11 mouse cellular contexts compared by ENCODE assay signal in the genomic region with DNA sequence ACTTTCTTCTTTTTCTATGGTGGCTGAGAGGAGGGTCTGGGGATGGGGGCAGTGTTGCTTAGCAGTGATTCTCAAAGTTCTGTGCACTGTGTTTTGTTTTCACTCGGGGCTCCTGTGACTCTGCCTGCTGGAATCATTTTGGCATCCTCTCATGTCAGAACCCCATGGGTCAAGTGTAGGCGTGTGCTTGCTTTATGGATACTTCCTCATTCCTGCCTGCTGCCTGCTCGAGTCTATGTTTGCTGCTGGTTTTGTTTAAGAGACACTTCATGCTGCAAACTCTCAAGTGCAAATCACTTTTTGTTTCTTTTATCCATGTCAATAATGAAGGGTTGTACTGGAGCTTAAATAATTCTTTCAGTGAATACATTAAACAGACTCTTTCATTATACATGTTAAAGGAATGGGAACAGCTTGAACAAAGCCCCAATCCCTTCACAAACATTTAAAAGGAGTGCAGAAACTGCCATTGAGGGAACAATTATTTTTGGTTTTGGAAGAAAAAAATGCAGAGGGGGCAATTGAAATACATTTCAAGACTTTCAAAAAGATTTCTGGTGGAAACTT.
DNase-seq lines count a peak whose midpoint lies in the region; ATAC-seq and TF ChIP-seq lines count a peak whose summit lies in the region.
"Had no signal": no experiment of that assay in that cellular context is flagged by ENCODE, and none has a peak within 500 bp of the region (broad histone marks: within the 10 kb centered on the region; RNA-seq: fewer than 3 reads in every experiment).

No protein-coding gene starts in this region.

- no peak for TF ChIP-seq CTCF in midbrain, postnatal 0 days (IDR thresholded peaks at IDR 0.05)

- H3K4me1 ChIP-seq in midbrain, embryonic 11.5 days (ENCODE audit: control insufficient read depth, insufficient read depth, low read length) = peaks cover 10% of the 10 kb centered on the region; the same call in 1 of the 2 replicates
- no peaks in the 10 kb centered on the region for H3K4me1 ChIP-seq in midbrain, postnatal 0 days (ENCODE audit: insufficient read depth, low read length)
- no peaks in the 10 kb centered on the region for H3K4me1 ChIP-seq in embryonic facial prominence, embryonic 11.5 days (ENCODE audit: control insufficient read depth, insufficient read depth, low read length)
- H3K4me1 ChIP-seq in forebrain, embryonic 16.5 days (replicated peaks; ENCODE audit: control insufficient read depth, insufficient read depth, low read length) = 0 out of 2 replicates have a peak, but pooled peaks cover 4% of the 10 kb centered on the region
- H3K4me1 ChIP-seq in liver, embryonic 11.5 days (replicated peaks; ENCODE audit: control insufficient read depth, insufficient read depth, low read length) = no peaks in the 10 kb centered on the region

- peaks cover 5% of the 10 kb centered on the region; the same call in 1 of the 2 replicates for H3K27me3 ChIP-seq in midbrain, embryonic 11.5 days (ENCODE audit: control insufficient read depth, insufficient read depth, low read length)
- no peaks in the 10 kb centered on the region for H3K27me3 ChIP-seq in midbrain, postnatal 0 days (ENCODE audit: insufficient read depth, low read length)
- no peaks in the 10 kb centered on the region for H3K27me3 ChIP-seq in embryonic facial prominence, embryonic 11.5 days (ENCODE audit: control insufficient read depth, insufficient read depth, low read length)
- H3K27me3 ChIP-seq in forebrain, embryonic 16.5 days (replicated peaks; ENCODE audit: control insufficient read depth, insufficient read depth, low read length) = 0 out of 2 replicates have a peak, but pooled peaks cover 3% of the 10 kb centered on the region
- H3K27me3 ChIP-seq in liver, embryonic 11.5 days (replicated peaks; ENCODE audit: control insufficient read depth, insufficient read depth, low read length) = no peaks in the 10 kb centered on the region

- no peak overlapping the region for H3K4me2 ChIP-seq in midbrain, embryonic 11.5 days
- H3K4me2 ChIP-seq in midbrain, postnatal 0 days (ENCODE audit: low read depth, low read length, poor library complexity, severe bottlenecking) = no peak overlapping the region
- H3K4me2 ChIP-seq in embryonic facial prominence, embryonic 11.5 days (ENCODE audit: low read depth, low read length) = no peak overlapping the region
- H3K4me2 ChIP-seq in forebrain, embryonic 16.5 days (ENCODE audit: low read length) = no peak overlapping the region
- no peak overlapping the region for H3K4me2 ChIP-seq in liver, embryonic 11.5 days

- no peak overlapping the region for H3K9ac ChIP-seq in midbrain, embryonic 11.5 days (ENCODE audit: low read length)
- no peak overlapping the region for H3K9ac ChIP-seq in midbrain, postnatal 0 days (replicated peaks; ENCODE audit: low read length, poor library complexity, severe bottlenecking)
- H3K9ac ChIP-seq in embryonic facial prominence, embryonic 11.5 days (replicated peaks; ENCODE audit: low read length) = no peak overlapping the region
- H3K9ac ChIP-seq in forebrain, embryonic 16.5 days (replicated peaks; ENCODE audit: low read depth, low read length) = no peak overlapping the region
- H3K9ac ChIP-seq in liver, embryonic 11.5 days (ENCODE audit: low read depth, low read length) = no peak overlapping the region
- H3K9ac ChIP-seq: liver, embryonic 14.5 days had no signal

- H3K4me3 ChIP-seq in midbrain, embryonic 11.5 days (ENCODE audit: low read depth, low read length) = no peak overlapping the region
- H3K4me3 ChIP-seq in midbrain, postnatal 0 days (ENCODE audit: low read depth, low read length) = no peak overlapping the region
- no peak overlapping the region for H3K4me3 ChIP-seq in embryonic facial prominence, embryonic 11.5 days (ENCODE audit: low read depth, low read length)
- H3K4me3 ChIP-seq in forebrain, embryonic 16.5 days (replicated peaks; ENCODE audit: low read length) = no peak overlapping the region
- no peak overlapping the region for H3K4me3 ChIP-seq in liver, embryonic 11.5 days (ENCODE audit: low read depth, low read length)

- H3K9me3 ChIP-seq in midbrain, embryonic 11.5 days (ENCODE audit: control insufficient read depth, low read length) = no peaks in the 10 kb centered on the region
- no peaks in the 10 kb centered on the region for H3K9me3 ChIP-seq in midbrain, postnatal 0 days (ENCODE audit: low read length)
- no peaks in the 10 kb centered on the region for H3K9me3 ChIP-seq in embryonic facial prominence, embryonic 11.5 days (replicated peaks; ENCODE audit: control insufficient read depth, low read length)
- no peaks in the 10 kb centered on the region for H3K9me3 ChIP-seq in forebrain, embryonic 16.5 days (ENCODE audit: control insufficient read depth, low read length)
- no peaks in the 10 kb centered on the region for H3K9me3 ChIP-seq in liver, embryonic 11.5 days (ENCODE audit: control insufficient read depth, low read length)

- H3K27ac ChIP-seq in midbrain, embryonic 11.5 days (ENCODE audit: low read depth, low read length) = no peak overlapping the region
- no peak overlapping the region for H3K27ac ChIP-seq in midbrain, postnatal 0 days (ENCODE audit: low read depth, low read length)
- H3K27ac ChIP-seq in embryonic facial prominence, embryonic 11.5 days (replicated peaks; ENCODE audit: low read depth, low read length) = no peak overlapping the region
- H3K27ac ChIP-seq in forebrain, embryonic 16.5 days (ENCODE audit: low read length) = no peak overlapping the region
- no peak overlapping the region for H3K27ac ChIP-seq in liver, embryonic 11.5 days (ENCODE audit: low read depth, low read length)
- H3K27ac ChIP-seq: liver, embryonic 14.5 days had no signal

- WGBS in midbrain, embryonic 11.5 days = 22% methylated on average over 3 of the region's 3 CpGs
- WGBS in midbrain, postnatal 0 days = 8% methylated on average over 3 of the region's 3 CpGs
- 12% methylated on average over 3 of the region's 3 CpGs for WGBS in embryonic facial prominence, embryonic 11.5 days
- 1% methylated on average over 3 of the region's 3 CpGs for WGBS in forebrain, embryonic 16.5 days
- 38% methylated on average over 3 of the region's 3 CpGs for WGBS in liver, embryonic 11.5 days

- ATAC-seq in midbrain, embryonic 11.5 days (ENCODE audit: low FRiP score) = peak; percentile 78
- ATAC-seq in midbrain, postnatal 0 days (ENCODE audit: low FRiP score) = no peak
- ATAC-seq in embryonic facial prominence, embryonic 11.5 days (replicated peaks; ENCODE audit: insufficient number of reproducible peaks, low FRiP score, low TSS enrichment, low read depth) = 0 out of 2 replicates have a peak, but pooled peaks have one; percentile 23
- peak; percentile 61 for ATAC-seq in forebrain, embryonic 16.5 days
- no peak for ATAC-seq in liver, embryonic 11.5 days (replicated peaks; ENCODE audit: low FRiP score)
- ATAC-seq: intestine, embryonic 16.5 days had no signal

- no peaks in the 10 kb centered on the region for H3K36me3 ChIP-seq in midbrain, embryonic 11.5 days (ENCODE audit: control insufficient read depth, insufficient read depth, low read length)
- H3K36me3 ChIP-seq in midbrain, postnatal 0 days (ENCODE audit: insufficient read depth, low read length) = no peaks in the 10 kb centered on the region
- H3K36me3 ChIP-seq in embryonic facial prominence, embryonic 11.5 days (replicated peaks; ENCODE audit: control insufficient read depth, insufficient read depth, low read depth, low read length) = no peaks in the 10 kb centered on the region
- H3K36me3 ChIP-seq in forebrain, embryonic 16.5 days (ENCODE audit: control insufficient read depth, insufficient read depth) = no peaks in the 10 kb centered on the region
- no peaks in the 10 kb centered on the region for H3K36me3 ChIP-seq in liver, embryonic 11.5 days (ENCODE audit: control insufficient read depth, insufficient read depth, low read length)

- DNase-seq in midbrain, embryonic 11.5 days (ENCODE audit: low spot score, missing footprints) = no peak
- DNase-seq in midbrain, postnatal 0 days (ENCODE audit: low spot score) = no peak
- DNase-seq in embryonic facial prominence, embryonic 11.5 days (ENCODE audit: low spot score) = peak; percentile 48
- peak; percentile 70 for DNase-seq in lung, postnatal 25 days (ENCODE audit: low spot score)
- no peak for DNase-seq in liver, embryonic 11.5 days (ENCODE audit: low spot score)
- DNase-seq in T-cell, adult 2 months (ENCODE audit: low spot score) = no peak
- DNase-seq: cerebellum, postnatal 14 days; right cerebral cortex, postnatal 14 days had no signal

Comparison
In these comparisons a context has a peak if more than half of its experiments do, and no peak if none do; other contexts are left out.
1. ATAC-seq: peak in midbrain, embryonic 11.5 days (single experiment), embryonic facial prominence, embryonic 11.5 days (single experiment) and forebrain, embryonic 16.5 days (single experiment); none in midbrain, postnatal 0 days (single experiment) and liver, embryonic 11.5 days (single experiment).
2. DNase-seq: peak in embryonic facial prominence, embryonic 11.5 days (single experiment) and lung, postnatal 25 days (single experiment); none in midbrain, embryonic 11.5 days (single experiment), midbrain, postnatal 0 days (single experiment), liver, embryonic 11.5 days (single experiment) and T-cell, adult 2 months (single experiment).